Mouse (Mus musculus) midbrain, embryonic 13.5 days (tissue): ENCODE results near the gene Igdcc3. TPM values are rescaled to one million over a fixed set of nuclear protein-coding genes. Genes with fewer than 3 reads are reported as not detected.

Experiments
- ATAC-seq: fragments of 200-750 bp; cut with Nextera tagmentation; 2 replicates; pipeline ENCODE4 v1.8.0; 2017; ENCODE audit warnings: mild to moderate bottlenecking, moderate TSS enrichment, moderate library complexity
- H3K27ac ChIP-seq: fragments of 300-500 bp; sonication (generic); 2 replicates; pipeline ENCODE4 v1.5.1; 2015; ENCODE audit warnings: inconsistent platforms, mild to moderate bottlenecking, moderate library complexity
- H3K27me3 ChIP-seq: fragments of 300-500 bp; sonication (generic); 2 replicates; pipeline ENCODE4 v1.6.1; 2015; ENCODE audit warnings: mild to moderate bottlenecking, inconsistent platforms
- H3K36me3 ChIP-seq: fragments of 300-500 bp; sonication (generic); 2 replicates; pipeline ENCODE4 v1.6.1; 2015; ENCODE audit warnings: mild to moderate bottlenecking, inconsistent platforms
- H3K4me1 ChIP-seq: fragments of 300-500 bp; sonication (generic); replicated peaks from 2 replicates; pipeline ENCODE4 v1.6.1; 2015; ENCODE audit warnings: inconsistent platforms
- H3K4me2 ChIP-seq: fragments of 300-500 bp; sonication (generic); replicated peaks from 2 replicates; pipeline ENCODE4 v1.6.1; 2015; ENCODE audit warnings: moderate library complexity, mild to moderate bottlenecking, inconsistent platforms
- H3K4me3 ChIP-seq: fragments of 300-500 bp; sonication (generic); replicated peaks from 2 replicates; pipeline ENCODE4 v1.5.1; 2015; ENCODE audit warnings: mild to moderate bottlenecking, inconsistent platforms
- H3K9ac ChIP-seq: fragments of 300-500 bp; sonication (generic); replicated peaks from 2 replicates; pipeline ENCODE4 v1.6.1; 2015; ENCODE audit warnings: mild to moderate bottlenecking, inconsistent platforms
- H3K9me3 ChIP-seq: fragments of 300-500 bp; sonication (generic); 2 replicates; pipeline ENCODE4 v1.6.1; 2016; ENCODE audit warnings: mild to moderate bottlenecking, inconsistent platforms
- WGBS: fragments of 180-500 bp; shearing (Covaris S2); methylation state at CpG from one replicate; pipeline ENCODE4 v1.1.7; 2015; 5-methylcytosine and 5-hydroxymethylcytosine counted together
- polyA plus RNA-seq: library from polyadenylated mRNA; unstranded; fragments of >200 nt; fragmentation: Nextera tagmentation; extraction: Ambion mirVana; gene quantifications from 2 replicates; pipeline ENCODE4 v1.2.1, GENCODE M21; 2015

Igdcc3 gene
- polyA plus RNA-seq, 1 experiment from 2014 or later: 25.2 TPM

DNA sequence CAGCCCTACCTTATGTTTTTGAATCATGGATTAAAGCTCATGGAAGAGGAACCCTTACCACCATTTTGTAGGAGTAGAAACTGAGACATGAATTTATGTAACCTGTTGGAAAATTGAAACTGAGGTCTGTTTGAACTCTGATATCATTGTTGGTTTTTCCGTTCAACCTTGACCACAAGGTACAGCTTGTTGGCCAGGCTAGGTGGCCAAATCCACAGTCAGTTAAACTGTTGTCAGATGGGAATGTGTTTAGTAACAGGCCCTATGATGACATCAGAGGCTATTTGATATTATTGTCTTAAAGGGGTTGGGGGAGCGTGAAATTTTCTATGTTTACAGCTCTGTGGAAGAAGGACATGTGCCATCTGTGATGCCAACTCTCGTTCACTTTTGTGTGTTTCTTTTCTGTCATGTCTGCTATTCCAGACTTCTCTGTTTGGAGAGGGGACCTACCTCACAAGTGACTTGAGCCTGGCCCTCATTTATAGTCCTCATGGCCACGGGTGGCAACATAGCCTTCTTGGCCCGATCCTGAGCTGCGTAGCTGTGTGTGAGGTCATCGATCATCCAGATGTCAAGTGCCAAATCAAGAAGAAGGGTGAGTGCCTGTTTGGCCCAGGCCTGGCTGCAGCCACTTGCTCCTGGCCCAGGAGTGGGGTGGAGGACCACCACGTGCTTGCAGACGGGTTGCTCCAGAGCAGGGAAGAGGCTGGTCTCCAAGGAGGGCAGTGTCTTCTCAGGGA, 92.4 kb downstream of the Igdcc3 start:
- Histone ChIP-seq H3K27me3 (no peaks in the 10 kb centered on the region), H3K4me3 (no peak overlapping the region), H3K9me3 (no peaks in the 10 kb centered on the region), H3K9ac (no peak overlapping the region), H3K27ac (no peak overlapping the region), H3K4me1 (peaks cover 13% of the 10 kb centered on the region), H3K36me3 (peaks cover 12% of the 10 kb centered on the region; the same call in 1 of the 2 replicates), H3K4me2 (no peak overlapping the region)
- WGBS: 93% methylated on average over 9 of the region's 9 CpGs
- no peak for ATAC-seq

DNA sequence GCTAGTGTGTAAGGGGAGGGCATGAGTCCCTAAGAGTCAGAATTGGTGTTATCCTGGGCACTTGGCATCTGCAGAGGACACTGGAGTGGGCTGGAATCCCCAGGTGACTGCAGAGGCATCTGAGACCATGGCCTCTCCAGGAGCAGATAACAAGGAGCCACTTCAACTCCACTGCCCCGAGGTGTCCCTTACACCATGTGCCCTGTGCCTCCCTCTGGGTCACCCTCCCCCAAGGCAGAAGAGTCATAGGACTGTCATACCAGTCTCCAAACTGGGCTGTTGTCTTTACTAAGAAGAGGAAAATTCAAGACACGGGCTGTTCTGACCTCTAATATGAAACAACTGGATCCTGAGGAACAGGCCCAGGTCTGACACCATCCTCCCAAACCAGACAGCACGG, 93.7 kb downstream of the Igdcc3 start:
- no peaks in the 10 kb centered on the region for H3K27me3 ChIP-seq
- H3K4me2 ChIP-seq: no peak overlapping the region
- peaks cover 13% of the 10 kb centered on the region for H3K4me1 ChIP-seq
- no peak overlapping the region for H3K4me3 ChIP-seq
- 89% methylated on average over 3 of the region's 3 CpGs for WGBS
- no peak overlapping the region for H3K9ac ChIP-seq
- peaks cover 12% of the 10 kb centered on the region; the same call in 1 of the 2 replicates for H3K36me3 ChIP-seq
- no peaks in the 10 kb centered on the region for H3K9me3 ChIP-seq
- ATAC-seq: no peak
- no peak overlapping the region for H3K27ac ChIP-seq

Other genes with a start within 250 kb of the Igdcc3 start
- gene Slc24a1, start 189.6 kb upstream of the Igdcc3 start, polyA plus RNA-seq: 0.03 and 0.04 TPM in 2 replicates
- 46.1 and 50.3 TPM in 2 replicates for gene Ints14, start 180.3 kb upstream of the Igdcc3 start, polyA plus RNA-seq
- 188 and 192 TPM in 2 replicates for gene Hacd3, start 119.5 kb upstream of the Igdcc3 start, polyA plus RNA-seq
- gene Dpp8, start 108.8 kb upstream of the Igdcc3 start, polyA plus RNA-seq: 40.4 and 45.5 TPM in 2 replicates
- 11.0 and 12.6 TPM in 2 replicates for gene Igdcc4, start 39.7 kb upstream of the Igdcc3 start, polyA plus RNA-seq
- gene Parp16, start 54.2 kb downstream of the Igdcc3 start, polyA plus RNA-seq: 4.8 and 5.6 TPM in 2 replicates
- gene Cilp, start 124.0 kb downstream of the Igdcc3 start, polyA plus RNA-seq: 0.24 and 0.30 TPM in 2 replicates
- gene Clpx, start 153.1 kb downstream of the Igdcc3 start, polyA plus RNA-seq: 42.5 and 44.1 TPM in 2 replicates
- gene Pdcd7, start 204.9 kb downstream of the Igdcc3 start, polyA plus RNA-seq: 7.5 and 7.6 TPM in 2 replicates
- gene Ubap1l, start 219.9 kb downstream of the Igdcc3 start, polyA plus RNA-seq: 1.2 and 2.2 TPM in 2 replicates